Mouse (Mus musculus): Measurements from ENCODE around the gene Tmem30a. TPM values are rescaled to one million over a fixed set of nuclear protein-coding genes. Genes with fewer than 3 reads are reported as not detected.

Tmem30a gene
- polyA plus RNA-seq, 1 experiment from 2014 or later, result 57.3 TPM

GRCm38 (mm10) chr9:79735608-79736007, 57.7 kb downstream of the Tmem30a start:
- no peaks in the 10 kb centered on the region for H3K36me3 ChIP-seq (ENCODE audit: control insufficient read depth, insufficient read depth, low read length)
- H3K27me3 ChIP-seq (ENCODE audit: control insufficient read depth, insufficient read depth, low read length), result no peaks in the 10 kb centered on the region
- no peak overlapping the region for H3K4me3 ChIP-seq (ENCODE audit: low read depth, low read length)
- ATAC-seq (ENCODE audit: low FRiP score, low TSS enrichment) (no peak), DNase-seq (ENCODE audit: low spot score) (no peak)
- H3K9me3 ChIP-seq (ENCODE audit: control insufficient read depth, low read length), result no peaks in the 10 kb centered on the region
- no peak overlapping the region for H3K9ac ChIP-seq (ENCODE audit: low read length)
- TF ChIP-seq CTCF (IDR thresholded peaks at IDR 0.05; ENCODE audit: low read depth), result no peak
- TF ChIP-seq EP300 (optimal IDR thresholded peaks at IDR 0.05), result no peak
- 65% methylated on average over 6 of the region's 6 CpGs for WGBS
- H3K4me2 ChIP-seq (replicated peaks; ENCODE audit: low read depth), result no peak overlapping the region
- H3K4me1 ChIP-seq (replicated peaks; ENCODE audit: control insufficient read depth, insufficient read depth), result no peaks in the 10 kb centered on the region
- H3K27ac ChIP-seq (replicated peaks), result no peak overlapping the region

- Histone ChIP-seq H3K36me3 (ENCODE audit: control insufficient read depth, insufficient read depth, low read length) (no peaks in the 10 kb centered on the region), H3K27ac (replicated peaks) (no peak overlapping the region), H3K4me3 (ENCODE audit: low read depth, low read length) (no peak overlapping the region), H3K27me3 (ENCODE audit: control insufficient read depth, insufficient read depth, low read length) (no peaks in the 10 kb centered on the region), H3K9me3 (ENCODE audit: control insufficient read depth, low read length) (no peaks in the 10 kb centered on the region), H3K4me2 (replicated peaks; ENCODE audit: low read depth) (no peak overlapping the region), H3K4me1 (replicated peaks; ENCODE audit: control insufficient read depth, insufficient read depth) (no peaks in the 10 kb centered on the region), H3K9ac (ENCODE audit: low read length) (no peak overlapping the region)
- no peak for ATAC-seq (ENCODE audit: low FRiP score, low TSS enrichment)
- WGBS, result 47% methylated on average over 5 of the region's 5 CpGs
- no peak for DNase-seq (ENCODE audit: low spot score)
- no peak for TF ChIP-seq CTCF (IDR thresholded peaks at IDR 0.05; ENCODE audit: low read depth)
- TF ChIP-seq EP300 (optimal IDR thresholded peaks at IDR 0.05), result no peak
Measured at GRCm38 (mm10) chr9:79730301-79730700, 63.0 kb downstream of the Tmem30a start.

GRCm38 (mm10) chr9:79723090-79723489, 70.2 kb downstream of the Tmem30a start:
- WGBS, result 32% methylated on average over 5 of the region's 5 CpGs
- Histone ChIP-seq H3K4me3 (ENCODE audit: low read depth, low read length) (no peak overlapping the region), H3K4me2 (replicated peaks; ENCODE audit: low read depth) (no peak overlapping the region), H3K27me3 (ENCODE audit: control insufficient read depth, insufficient read depth, low read length) (no peaks in the 10 kb centered on the region), H3K27ac (replicated peaks) (no peak overlapping the region), H3K9me3 (ENCODE audit: control insufficient read depth, low read length) (no peaks in the 10 kb centered on the region), H3K36me3 (ENCODE audit: control insufficient read depth, insufficient read depth, low read length) (no peaks in the 10 kb centered on the region), H3K4me1 (replicated peaks; ENCODE audit: control insufficient read depth, insufficient read depth) (no peaks in the 10 kb centered on the region), H3K9ac (ENCODE audit: low read length) (no peak overlapping the region)
- TF ChIP-seq EP300 (optimal IDR thresholded peaks at IDR 0.05) (no peak), CTCF (IDR thresholded peaks at IDR 0.05; ENCODE audit: low read depth) (peak; percentile 81)
- ATAC-seq (ENCODE audit: low FRiP score, low TSS enrichment), result no peak
- DNase-seq (ENCODE audit: low spot score), result no peak

GRCm38 (mm10) chr9:79721056-79721455, 72.3 kb downstream of the Tmem30a start:
- WGBS, result 12% methylated on average over 9 of the region's 9 CpGs
- H3K9ac ChIP-seq (ENCODE audit: low read length), result no peak overlapping the region
- H3K4me2 ChIP-seq (replicated peaks; ENCODE audit: low read depth), result no peak overlapping the region
- DNase-seq (ENCODE audit: low spot score), result peak; percentile 46
- H3K4me3 ChIP-seq (ENCODE audit: low read depth, low read length), result no peak overlapping the region
- no peaks in the 10 kb centered on the region for H3K9me3 ChIP-seq (ENCODE audit: control insufficient read depth, low read length)
- no peak overlapping the region for H3K27ac ChIP-seq (replicated peaks)
- no peak for ATAC-seq (ENCODE audit: low FRiP score, low TSS enrichment)
- no peaks in the 10 kb centered on the region for H3K27me3 ChIP-seq (ENCODE audit: control insufficient read depth, insufficient read depth, low read length)
- H3K4me1 ChIP-seq (replicated peaks; ENCODE audit: control insufficient read depth, insufficient read depth), result no peaks in the 10 kb centered on the region
- TF ChIP-seq CTCF (IDR thresholded peaks at IDR 0.05; ENCODE audit: low read depth) (peak; percentile 83), EP300 (optimal IDR thresholded peaks at IDR 0.05) (no peak)
- no peaks in the 10 kb centered on the region for H3K36me3 ChIP-seq (ENCODE audit: control insufficient read depth, insufficient read depth, low read length)

- ATAC-seq (ENCODE audit: low FRiP score, low TSS enrichment) (no peak), DNase-seq (ENCODE audit: low spot score) (no peak)
- Histone ChIP-seq H3K27ac (replicated peaks) (no peak overlapping the region), H3K36me3 (ENCODE audit: control insufficient read depth, insufficient read depth, low read length) (no peaks in the 10 kb centered on the region), H3K4me2 (replicated peaks; ENCODE audit: low read depth) (no peak overlapping the region), H3K4me1 (replicated peaks; ENCODE audit: control insufficient read depth, insufficient read depth) (no peaks in the 10 kb centered on the region), H3K27me3 (ENCODE audit: control insufficient read depth, insufficient read depth, low read length) (no peaks in the 10 kb centered on the region), H3K9me3 (ENCODE audit: control insufficient read depth, low read length) (no peaks in the 10 kb centered on the region), H3K4me3 (ENCODE audit: low read depth, low read length) (no peak overlapping the region), H3K9ac (ENCODE audit: low read length) (no peak overlapping the region)
- TF ChIP-seq CTCF (IDR thresholded peaks at IDR 0.05; ENCODE audit: low read depth), result no peak
- no peak for TF ChIP-seq EP300 (optimal IDR thresholded peaks at IDR 0.05)
- 71% methylated on average over 9 of the region's 9 CpGs for WGBS
Measured at GRCm38 (mm10) chr9:79720143-79720542, 73.2 kb downstream of the Tmem30a start.

GRCm38 (mm10) chr9:79719451-79719850, 73.9 kb downstream of the Tmem30a start:
- H3K4me2 ChIP-seq (replicated peaks; ENCODE audit: low read depth), result peak overlapping the region; percentile 79
- H3K27ac ChIP-seq (replicated peaks), result no peak overlapping the region
- 4% methylated on average over 28 of the region's 28 CpGs for WGBS
- H3K36me3 ChIP-seq (ENCODE audit: control insufficient read depth, insufficient read depth, low read length), result no peaks in the 10 kb centered on the region
- no peaks in the 10 kb centered on the region for H3K9me3 ChIP-seq (ENCODE audit: control insufficient read depth, low read length)
- no peak overlapping the region; the same call in 1 of the 2 replicates for H3K9ac ChIP-seq (ENCODE audit: low read length)
- H3K4me3 ChIP-seq (ENCODE audit: low read depth, low read length), result peak overlapping the region; percentile 62
- ATAC-seq (ENCODE audit: low FRiP score, low TSS enrichment), result peak; percentile 46
- TF ChIP-seq CTCF (IDR thresholded peaks at IDR 0.05; ENCODE audit: low read depth), result peak; percentile 7; the same call in 1 of the 2 replicates
- TF ChIP-seq EP300 (optimal IDR thresholded peaks at IDR 0.05), result no peak
- peak; percentile 39 for DNase-seq (ENCODE audit: low spot score)
- H3K27me3 ChIP-seq (ENCODE audit: control insufficient read depth, insufficient read depth, low read length), result no peaks in the 10 kb centered on the region
- no peaks in the 10 kb centered on the region for H3K4me1 ChIP-seq (replicated peaks; ENCODE audit: control insufficient read depth, insufficient read depth)

Other genes with a start within 250 kb of the Tmem30a start
- 21.6 and 31.0 TPM in 2 replicates for gene Col12a1, start 74.7 kb downstream of the Tmem30a start, polyA plus RNA-seq (2015; fragmentation: Nextera tagmentation; extraction: Ambion mirVana)
- 927 and 965 TPM in 2 replicates for gene Cox7a2, start 33.6 kb downstream of the Tmem30a start, polyA plus RNA-seq (2015; fragmentation: Nextera tagmentation; extraction: Ambion mirVana)
- 7.4 and 9.6 TPM in 2 replicates for gene Filip1, start 219.3 kb upstream of the Tmem30a start, polyA plus RNA-seq (2015; fragmentation: Nextera tagmentation; extraction: Ambion mirVana)

Measured in stomach, postnatal 0 days (tissue).